Mouse (Mus musculus): ENCODE data around the gene Bik.

DNA sequence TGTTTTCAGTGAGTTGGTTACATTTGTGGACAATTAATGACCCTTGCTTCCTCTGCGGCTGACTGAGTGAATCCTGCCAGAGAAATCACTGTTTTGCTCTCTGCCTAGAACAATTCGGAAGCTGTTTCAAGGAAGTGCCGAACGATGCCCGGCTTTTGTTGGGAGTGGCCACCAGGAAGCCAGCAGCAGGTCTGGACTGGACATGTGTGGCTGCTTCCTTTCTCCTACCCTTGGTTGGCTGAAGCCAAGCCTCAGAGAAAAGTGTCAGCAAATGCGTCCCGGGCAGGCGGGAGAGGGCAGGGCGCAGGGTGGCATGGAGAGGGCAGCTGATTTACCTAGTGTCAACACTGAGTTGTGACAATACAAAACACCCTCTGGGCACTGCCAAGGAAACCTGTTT lies 3.6 kb downstream of the Bik start:
- no peak for TF ChIP-seq CTCF (IDR thresholded peaks at IDR 0.05; ENCODE audit: low read depth)
- no peak for TF ChIP-seq EP300 (IDR thresholded peaks at IDR 0.05; ENCODE audit: low read depth)

All from heart, postnatal 0 days (tissue).